In the genomic region with DNA sequence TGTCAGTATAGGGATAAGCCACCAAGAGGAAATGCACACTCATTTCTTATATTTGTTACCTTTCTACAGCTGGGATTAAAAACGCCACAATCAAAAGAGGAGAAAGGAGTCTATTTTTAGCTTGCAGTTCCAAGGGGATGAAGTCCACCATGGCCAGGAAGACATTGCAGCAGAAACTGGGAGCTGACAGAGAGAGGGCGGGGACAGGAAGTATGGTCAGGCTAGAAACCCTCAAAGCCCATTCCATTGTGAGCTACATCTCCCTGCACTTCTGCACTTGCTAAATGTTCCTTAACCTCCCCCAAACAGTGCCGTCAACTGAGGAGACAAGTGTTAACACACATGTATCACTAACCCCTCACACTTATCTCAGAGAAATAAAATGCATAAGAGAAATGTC, we compare ENCODE assay signal across 30 mouse cellular contexts. TPM values are rescaled to one million over a fixed set of nuclear protein-coding genes. Genes with fewer than 3 reads are reported as not detected.
A peak's percentile ranks its signal among the peaks of the same experiment; 100 is the strongest.
DNase-seq lines count a peak whose midpoint lies in the region; ATAC-seq and TF ChIP-seq lines count a peak whose summit lies in the region.
"Had no signal": no experiment of that assay in that cellular context is flagged by ENCODE, and none has a peak within 500 bp of the region (broad histone marks: within the 10 kb centered on the region; RNA-seq: fewer than 3 reads in every experiment).

No protein-coding gene starts in this region.

- no peak for TF ChIP-seq CTCF in small intestine, adult 2 months (IDR thresholded peaks at IDR 0.05; ENCODE audit: extremely low read depth, insufficient read length, insufficient replicate concordance, low read depth, low read length)

- peaks cover 5% of the 10 kb centered on the region; the same call in 1 of the 2 replicates for H3K4me1 ChIP-seq in heart, embryonic 10.5 days
- peaks cover 11% of the 10 kb centered on the region for H3K4me1 ChIP-seq in intestine, embryonic 16.5 days (ENCODE audit: control insufficient read depth, insufficient read depth, low read length)
- peaks cover 9% of the 10 kb centered on the region; the same call in 1 of the 2 replicates for H3K4me1 ChIP-seq in small intestine, adult 2 months (ENCODE audit: control insufficient read depth, insufficient read depth, insufficient read length, low read length)

- no peak for TF ChIP-seq POLR2A in small intestine, adult 2 months (IDR thresholded peaks at IDR 0.05; ENCODE audit: low read depth, low read length)

- H3K4me3 ChIP-seq in heart, embryonic 10.5 days = no peak overlapping the region
- H3K4me3 ChIP-seq in intestine, embryonic 16.5 days (ENCODE audit: low read length) = no peak overlapping the region
- no peak overlapping the region for H3K4me3 ChIP-seq in small intestine, adult 2 months (ENCODE audit: low read depth, low read length)
- H3K4me3 ChIP-seq: embryonic facial prominence, embryonic 13.5 days; forebrain, embryonic 10.5 days; forebrain, embryonic 15.5 days; heart, embryonic 15.5 days; hindbrain, embryonic 13.5 days; layer of hippocampus, adult 2 months; left cerebral cortex, adult 2 months; limb, embryonic 13.5 days; lung, embryonic 15.5 days; neural tube, embryonic 15.5 days had no signal

- no peaks in the 10 kb centered on the region for H3K27me3 ChIP-seq in heart, embryonic 10.5 days (ENCODE audit: insufficient read depth, poor library complexity, severe bottlenecking)
- H3K27me3 ChIP-seq in intestine, embryonic 16.5 days (replicated peaks; ENCODE audit: control insufficient read depth, insufficient read depth, low read length) = no peaks in the 10 kb centered on the region
- no peaks in the 10 kb centered on the region for H3K27me3 ChIP-seq in small intestine, adult 2 months (ENCODE audit: control insufficient read depth, insufficient read depth, low read length)
- H3K27me3 ChIP-seq: embryonic facial prominence, embryonic 13.5 days; forebrain, embryonic 15.5 days; heart, embryonic 15.5 days; hindbrain, embryonic 13.5 days; limb, embryonic 13.5 days; lung, embryonic 15.5 days; neural tube, embryonic 15.5 days had no signal

- peak; percentile 79 for ATAC-seq in common myeloid progenitor, adult 5-6 weeks (replicated peaks; ENCODE audit: low read depth, poor library complexity, severe bottlenecking)
- ATAC-seq in intestine, embryonic 16.5 days = peak; percentile 61
- ATAC-seq: forebrain, embryonic 15.5 days had no signal

- H3K27ac ChIP-seq in heart, embryonic 10.5 days = no peak overlapping the region
- H3K27ac ChIP-seq in intestine, embryonic 16.5 days (ENCODE audit: low read length) = peak overlapping the region; percentile 88
- H3K27ac ChIP-seq in small intestine, adult 2 months (ENCODE audit: insufficient read depth, low read depth, low read length) = peak overlapping the region; percentile 78; the same call in 1 of the 2 replicates
- H3K27ac ChIP-seq: embryonic facial prominence, embryonic 13.5 days; forebrain, embryonic 10.5 days; forebrain, embryonic 15.5 days; heart, embryonic 15.5 days; hindbrain, embryonic 13.5 days; layer of hippocampus, adult 2 months; left cerebral cortex, adult 2 months; limb, embryonic 13.5 days; lung, embryonic 15.5 days; neural tube, embryonic 15.5 days had no signal

- no peak overlapping the region for H3K9ac ChIP-seq in intestine, embryonic 16.5 days (ENCODE audit: low read depth, low read length)
- H3K9ac ChIP-seq: embryonic facial prominence, embryonic 13.5 days; forebrain, embryonic 15.5 days; heart, embryonic 15.5 days; hindbrain, embryonic 13.5 days; limb, embryonic 13.5 days; lung, embryonic 15.5 days; neural tube, embryonic 15.5 days had no signal

- no peak overlapping the region for H3K4me2 ChIP-seq in intestine, embryonic 16.5 days (ENCODE audit: low read depth, low read length)
- H3K4me2 ChIP-seq: embryonic facial prominence, embryonic 13.5 days; forebrain, embryonic 15.5 days; heart, embryonic 15.5 days; hindbrain, embryonic 13.5 days; limb, embryonic 13.5 days; liver, embryonic 11.5 days; lung, embryonic 15.5 days; neural tube, embryonic 15.5 days had no signal

- intact Hi-C loops in heart, postnatal 36 days (cut with DNase I) = loop anchor here (10.0 kb wide), 1 partner anchor 275 kb away; no protein-coding TSS in a partner anchor

- WGBS in heart, embryonic 10.5 days = 43% methylated on average over 3 of the region's 3 CpGs
- 51% methylated on average over 3 of the region's 3 CpGs for WGBS in intestine, embryonic 16.5 days
- 38% methylated on average over 3 of the region's 3 CpGs for WGBS in small intestine, adult 2 months

- H3K9me3 ChIP-seq in heart, embryonic 10.5 days = no peaks in the 10 kb centered on the region
- H3K9me3 ChIP-seq in intestine, embryonic 16.5 days (ENCODE audit: control insufficient read depth, low read length) = no peaks in the 10 kb centered on the region
- H3K9me3 ChIP-seq: embryonic facial prominence, embryonic 13.5 days; forebrain, embryonic 10.5 days; forebrain, embryonic 15.5 days; heart, embryonic 15.5 days; hindbrain, embryonic 13.5 days; limb, embryonic 13.5 days; lung, embryonic 15.5 days; neural tube, embryonic 15.5 days had no signal

- no peaks in the 10 kb centered on the region for H3K36me3 ChIP-seq in heart, embryonic 10.5 days
- H3K36me3 ChIP-seq in intestine, embryonic 16.5 days (ENCODE audit: control insufficient read depth, insufficient read depth, low read length) = no peaks in the 10 kb centered on the region
- no peaks in the 10 kb centered on the region for H3K36me3 ChIP-seq in small intestine, adult 2 months (ENCODE audit: control insufficient read depth, insufficient read depth, low read length)
- H3K36me3 ChIP-seq: embryonic facial prominence, embryonic 13.5 days; forebrain, embryonic 10.5 days; forebrain, embryonic 15.5 days; heart, embryonic 15.5 days; hindbrain, embryonic 13.5 days; limb, embryonic 13.5 days; lung, embryonic 15.5 days; neural tube, embryonic 15.5 days had no signal

- peak; percentile 58 for DNase-seq in heart, embryonic 10.5 days (ENCODE audit: low spot score)
- DNase-seq in heart, postnatal 36 days = no peak
- no peak for DNase-seq in spleen, adult 18-20 months
- no peak for DNase-seq in urinary bladder, adult 2 months (ENCODE audit: low spot score)
- DNase-seq: adrenal gland, postnatal 14 days; cerebellum, adult 11 months; cerebellum, adult 9-10 months; cerebellum, postnatal 36 days; embryo, embryonic 11 days; gastrocnemius, postnatal 36 days; kidney, adult 2 months; kidney, postnatal 25 days; midbrain, embryonic 14.5 days; right cerebral cortex, postnatal 25 days; thymus, adult 2 months; thymus, postnatal 4 days had no signal

RNA-seq across cellular contexts. Expression of a gene that starts 5.4 kb away (rescaled TPM):
- polyA plus RNA-seq in heart, embryonic 10.5 days (2016; fragmentation: Nextera tagmentation; extraction: Ambion mirVana) = 71.5 and 91.4 TPM in 2 replicates
- total RNA-seq in heart, postnatal 36 days (2021) = 100 to 1,000 TPM; 248 to 254 TPM
- total RNA-seq in common myeloid progenitor, adult 5-6 weeks (2017) = 62.3 and 68.1 TPM in 2 replicates
- 114 and 127 TPM in 2 replicates for polyA plus RNA-seq in intestine, embryonic 16.5 days (2015; fragmentation: Nextera tagmentation; extraction: Ambion mirVana)
- polyA plus RNA-seq in small intestine, adult 2 months (2012; rRNA removed) = 29.8 and 41.7 TPM in 2 replicates
- 161 and 178 TPM in 2 replicates for polyA plus RNA-seq in urinary bladder, adult 2 months (2012; rRNA removed)
